Mouse (Mus musculus): ENCODE measurements around the gene H2afy.

- TF ChIP-seq TAL1 (IDR thresholded peaks at IDR 0.05; ENCODE audit: low read length) (no peak), GATA1 (IDR thresholded peaks at IDR 0.05; ENCODE audit: low read length) (no peak)
Observed at GRCm38 (mm10) chr13:56178416-56179035, 42.4 kb upstream of the H2afy start, which contains the start of gene Tifab.

Data from erythroblast, embryonic 14.5 days (primary cell).